Mouse (Mus musculus) fat pad, adult 2 months (tissue): ENCODE results near the gene Rnf150.

ENCODE experiments used
- DNase-seq: peaks from one replicate; pipeline ENCODE4 v3.0.0-alpha.2; 2011; ENCODE audit warnings: low read depth, low spot score; ENCODE audit errors: extremely low read depth

Rnf150 gene

DNA sequence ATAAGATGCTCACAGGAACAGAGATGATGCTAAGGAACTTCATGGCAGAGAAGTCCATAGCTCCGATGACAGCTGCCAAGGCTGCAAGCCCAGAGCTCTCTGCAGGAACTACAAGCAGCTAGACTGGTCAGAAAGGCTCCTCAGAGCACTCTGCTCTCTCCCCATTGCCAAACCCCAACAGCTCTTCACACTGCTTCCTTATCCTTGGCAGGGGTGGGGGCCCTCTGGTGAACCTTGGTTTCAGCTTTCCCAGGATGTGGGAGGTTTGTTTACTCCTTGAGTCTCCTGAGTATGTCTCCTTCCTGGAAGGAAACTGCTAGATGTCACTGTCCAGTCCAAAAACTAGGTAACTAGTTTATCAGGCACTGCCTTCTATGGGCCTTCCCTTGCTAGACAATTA lies 276.9 kb downstream of the Rnf150 start:
- DNase-seq: no peak

DNA sequence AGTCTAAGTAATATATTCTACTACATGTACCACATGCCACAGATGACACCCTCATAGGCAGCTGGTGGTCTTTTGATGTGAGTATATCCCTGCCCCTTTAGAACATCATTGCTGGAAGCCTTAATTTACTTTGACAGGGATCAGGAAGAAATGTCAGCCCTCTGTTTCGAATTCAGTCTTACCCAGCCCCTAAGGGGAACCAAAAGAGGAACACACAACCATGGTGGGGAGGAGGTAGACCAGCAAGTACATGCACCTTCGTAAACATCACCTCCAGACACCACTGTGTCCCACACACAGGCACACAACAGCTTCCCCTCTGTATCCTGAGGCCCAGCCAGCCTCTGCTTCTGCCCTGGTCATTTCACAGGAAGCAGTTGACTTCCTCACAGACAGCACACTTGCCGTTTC lies 277.6 kb downstream of the Rnf150 start:
- DNase-seq: no peak
